Mouse (Mus musculus): ENCODE measurements at regions not wholly inside any gene's neighbourhood (a gene's known extent, or its start where the extent isn't known, plus 50 kb on each side); places are given as distances from the start of the nearest gene placed in this dataset.

DNA sequence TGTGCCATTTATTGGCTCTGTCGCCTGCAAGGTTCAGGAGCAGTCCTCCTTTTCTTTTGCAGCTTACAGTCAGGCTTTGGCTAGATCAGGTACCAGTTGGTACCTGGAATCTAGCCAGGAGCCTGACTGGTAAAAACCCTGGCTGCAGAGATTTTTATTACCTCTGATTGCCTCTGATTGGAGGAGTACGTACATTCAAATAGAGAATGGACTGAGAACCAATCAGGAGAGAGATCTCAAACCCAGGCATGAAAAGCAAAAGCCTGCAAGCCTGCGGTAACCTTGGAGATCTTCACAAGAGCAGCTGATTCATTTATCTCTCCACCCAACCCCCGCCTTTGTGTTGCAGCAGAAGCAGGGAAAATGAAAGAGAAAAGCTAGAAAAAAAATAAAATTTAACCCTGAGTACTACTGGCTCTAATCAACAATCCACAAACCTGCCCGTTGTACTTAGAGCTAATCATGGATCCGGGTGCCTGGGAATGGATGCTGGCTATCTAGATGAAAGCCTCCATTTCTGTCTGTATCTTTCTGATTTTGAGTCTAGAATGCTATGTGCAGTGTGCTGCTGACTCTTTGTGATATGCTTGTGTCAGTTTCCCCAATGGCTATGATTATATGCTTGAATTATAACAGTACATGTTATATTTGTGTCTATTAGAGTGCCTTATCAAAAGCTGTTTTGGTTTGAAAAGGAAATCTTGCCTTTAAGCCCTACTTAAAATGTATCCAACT, 406.2 kb upstream of the Ndn start:
- TF ChIP-seq CTCF (conservative IDR thresholded peaks at IDR 0.05) = no peak
- DNase-seq (ENCODE audit: low spot score in 2 of 2) = peak; percentile 69 to 86
- peak overlapping the region; percentile 86 for H3K27ac ChIP-seq
- peak overlapping the region; percentile 32 for H3K4me3 ChIP-seq

DNA sequence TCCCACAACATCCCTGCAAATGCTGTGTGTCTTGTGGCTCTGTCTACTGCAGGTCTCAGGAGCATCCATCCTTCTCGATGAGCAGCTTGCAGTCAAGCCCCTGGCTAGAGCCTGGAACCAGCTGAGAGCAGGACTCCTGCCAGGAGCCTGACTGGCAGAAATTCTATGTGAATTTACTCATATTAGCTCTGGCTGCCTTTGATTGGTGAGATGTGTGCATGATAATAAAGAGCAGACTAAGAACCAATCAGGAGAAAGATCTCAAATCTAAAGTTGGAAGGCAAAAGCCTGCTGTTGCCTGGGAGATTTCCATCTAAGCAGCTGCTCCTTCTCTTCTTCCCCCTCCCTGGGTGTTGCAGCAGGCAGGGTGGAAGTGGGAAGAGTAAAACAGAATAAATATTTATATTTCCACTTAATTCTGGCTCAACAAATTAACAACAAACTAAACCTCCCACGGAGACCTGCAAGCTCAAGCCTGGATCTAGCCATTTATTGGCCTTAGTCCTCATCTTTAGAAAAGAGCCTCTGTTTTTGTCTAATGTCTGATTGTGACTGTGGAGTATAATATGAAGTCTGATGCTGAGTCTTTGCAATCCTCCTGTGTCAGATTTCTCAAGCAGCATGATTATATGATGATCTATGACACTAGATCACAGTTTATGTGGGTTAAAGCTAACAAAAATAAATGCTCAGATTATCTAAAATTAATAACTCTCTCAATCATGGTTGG, 364.0 kb upstream of the Ndn start:
- H3K27ac ChIP-seq = peak overlapping the region; percentile 23; the same call in 1 of the 2 replicates
- peak overlapping the region; percentile 39 for H3K4me3 ChIP-seq
- TF ChIP-seq CTCF (conservative IDR thresholded peaks at IDR 0.05) = no peak
- peak; percentile 57 to 69 for DNase-seq (ENCODE audit: low spot score in 2 of 2)

DNA sequence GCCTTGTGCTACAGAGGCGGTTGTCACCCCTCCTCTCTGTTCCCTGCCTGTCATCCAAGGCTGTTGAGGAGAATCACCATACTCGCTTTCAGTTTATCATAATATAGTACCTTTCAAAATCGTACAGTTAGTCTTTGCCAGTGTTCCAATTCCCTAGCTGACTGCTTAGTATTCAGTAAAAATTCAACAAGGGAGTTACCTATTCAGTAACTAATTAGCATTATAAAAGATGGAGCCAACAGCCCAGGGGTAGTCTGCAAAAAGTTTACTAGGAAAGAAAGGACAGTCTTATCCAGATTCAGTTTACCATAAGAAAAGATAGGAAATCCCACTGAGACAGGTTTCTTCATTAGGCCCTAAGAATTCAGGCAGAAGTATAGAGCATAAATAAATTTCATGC, 319.7 kb upstream of the Ndn start:
- DNase-seq (ENCODE audit: low spot score in 2 of 2) = no peak
- Histone ChIP-seq H3K4me3 (no peak overlapping the region), H3K27ac (no peak overlapping the region)
- TF ChIP-seq CTCF (conservative IDR thresholded peaks at IDR 0.05) = no peak

DNA sequence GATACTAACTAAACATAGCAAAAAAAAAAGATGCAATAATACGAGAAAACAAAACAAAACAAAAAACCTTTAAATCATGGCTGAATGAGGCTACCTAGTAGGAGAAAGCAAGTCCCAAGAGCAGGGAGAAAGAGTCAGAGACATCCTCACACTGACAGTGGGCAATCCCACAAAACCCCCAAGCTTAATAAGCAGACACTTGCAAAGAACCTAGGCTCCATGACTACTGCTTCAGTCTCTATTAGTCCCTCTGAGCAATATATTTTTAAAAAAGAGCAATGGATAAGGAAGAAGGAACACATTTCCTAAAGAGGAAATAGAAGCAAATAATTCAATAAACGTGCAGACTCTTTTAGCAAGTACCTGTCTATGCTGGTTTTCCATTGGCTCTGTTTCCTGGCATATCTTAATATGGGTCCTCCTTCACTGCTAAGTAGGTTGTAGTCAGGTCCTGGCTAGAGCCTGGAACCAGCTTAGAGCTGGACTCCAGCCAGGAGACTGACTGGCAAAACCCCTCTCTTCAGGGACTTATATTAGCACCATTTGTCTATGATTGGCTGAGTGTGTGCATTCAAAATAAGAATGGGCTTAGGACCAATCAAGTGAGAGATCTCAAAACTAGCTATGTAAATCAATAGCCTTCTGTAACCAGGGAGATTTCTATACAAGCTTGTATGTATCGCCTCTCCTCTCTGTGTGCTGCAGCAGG, 300.5 kb upstream of the Ndn start:
- TF ChIP-seq CTCF (conservative IDR thresholded peaks at IDR 0.05) = no peak
- Histone ChIP-seq H3K4me3 (no peak overlapping the region), H3K27ac (peak overlapping the region; percentile 74; the same call in 1 of the 2 replicates)
- DNase-seq (ENCODE audit: low spot score in 2 of 2) = peak; percentile 16 to 23

DNA sequence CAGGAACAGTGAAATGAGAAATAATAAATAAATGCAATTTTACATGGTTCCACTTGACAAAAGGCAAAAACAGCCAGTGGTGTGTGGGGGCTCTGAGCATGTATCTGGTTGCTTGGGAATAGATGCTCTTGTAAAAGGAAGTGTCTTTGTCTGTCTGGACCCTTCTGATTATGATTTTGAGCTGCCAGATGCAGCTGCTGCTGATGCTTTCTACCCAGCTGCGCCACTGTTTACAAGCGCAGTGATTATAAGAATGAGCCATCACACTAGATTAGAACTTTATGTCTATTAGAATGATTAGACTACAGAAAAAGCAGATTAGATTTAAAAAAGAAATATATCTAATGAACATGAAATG, 299.9 kb upstream of the Ndn start:
- peak overlapping the region; percentile 74; the same call in 1 of the 2 replicates for H3K27ac ChIP-seq
- H3K4me3 ChIP-seq = no peak overlapping the region
- DNase-seq (ENCODE audit: low spot score in 2 of 2) = no peak
- TF ChIP-seq CTCF (conservative IDR thresholded peaks at IDR 0.05) = no peak

DNA sequence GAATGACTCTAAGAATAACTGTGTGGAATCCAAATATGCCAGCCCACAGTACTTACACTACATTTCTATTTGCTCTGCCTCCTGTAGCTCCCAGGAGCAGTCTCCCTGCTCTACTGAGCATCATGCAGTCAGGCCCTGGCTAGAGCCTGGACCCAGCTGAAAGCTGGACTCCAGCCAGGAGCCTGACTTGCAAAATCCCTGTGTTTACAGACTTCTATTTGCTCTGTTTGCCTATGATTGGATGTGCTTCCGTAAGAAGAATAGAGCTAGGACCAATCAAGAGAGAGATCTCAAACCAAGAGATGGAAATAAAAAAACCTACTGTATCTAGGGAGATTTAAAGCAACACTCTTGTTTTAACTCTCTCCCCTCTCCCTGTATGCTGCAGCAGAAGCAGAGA, 267.8 kb upstream of the Ndn start:
- Histone ChIP-seq H3K27ac (no peak overlapping the region), H3K4me3 (no peak overlapping the region)
- no peak for DNase-seq (ENCODE audit: low spot score in 2 of 2)
- TF ChIP-seq CTCF (conservative IDR thresholded peaks at IDR 0.05) = no peak

DNA sequence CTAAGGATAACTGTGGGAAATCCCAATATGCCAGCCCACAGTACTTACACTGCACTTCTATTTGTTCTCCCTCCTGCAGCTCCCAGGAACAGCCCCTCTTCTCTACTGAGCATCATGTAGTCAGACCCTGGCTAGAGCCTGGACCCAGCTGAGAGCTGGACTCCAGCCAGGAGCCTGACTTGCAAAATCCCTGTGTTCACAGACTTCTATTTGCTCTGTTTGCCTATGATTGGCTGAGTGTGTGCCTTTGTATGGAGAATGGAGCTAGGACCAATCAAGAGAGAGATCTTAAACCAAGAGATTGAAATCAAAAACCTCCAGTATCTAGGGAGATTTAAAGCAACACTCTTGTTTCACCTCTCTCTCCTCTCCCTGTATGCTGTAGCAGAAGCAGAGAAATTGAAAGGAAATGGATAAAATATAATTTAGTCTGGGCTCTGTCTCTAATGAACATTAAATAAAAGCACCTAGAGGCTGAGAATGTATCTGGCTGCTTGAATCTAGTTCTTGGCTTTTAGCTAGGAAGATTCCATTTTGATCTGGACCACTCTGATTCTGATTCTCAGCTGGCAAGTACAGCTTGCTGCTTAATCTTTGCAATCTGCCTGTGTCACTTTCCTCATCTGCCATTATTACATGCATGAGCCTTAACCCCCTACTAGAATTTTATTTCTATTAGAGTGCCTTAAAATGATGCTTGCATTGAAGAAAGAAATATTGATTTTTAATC, 261.1 kb upstream of the Ndn start:
- no peak for TF ChIP-seq CTCF (conservative IDR thresholded peaks at IDR 0.05)
- Histone ChIP-seq H3K27ac (no peak overlapping the region), H3K4me3 (no peak overlapping the region)
- DNase-seq (ENCODE audit: low spot score in 2 of 2) = no peak

Small RNA genes lying in the stretch of these regions (microRNA-seq; reads per million reads assigned to microRNA genes)
- 0.32 to 0.55 reads per million in 2 experiments for gene Gm24923
- gene Mir344-2 = 0 to 0.18 reads per million in 2 experiments
- gene Mir344f = 1.5 to 2.2 reads per million in 2 experiments
- gene Mir344g = 2.4 to 3.2 reads per million in 2 experiments
- 0 reads per million in 2 experiments for gene Mir344i

All from layer of hippocampus, adult 2 months (tissue).